Mouse (Mus musculus): ENCODE results near the gene Tmem44.

GRCm38 (mm10) chr16:30580765-30581164 lies 30.1 kb upstream of the Tmem44 start:
- no peak for TF ChIP-seq CTCF (IDR thresholded peaks at IDR 0.05; ENCODE audit: control insufficient read depth, insufficient read depth, insufficient read length)
- TF ChIP-seq MAX (IDR thresholded peaks at IDR 0.05): no peak
- TF ChIP-seq MYOD1 (IDR thresholded peaks at IDR 0.05; ENCODE audit: control insufficient read depth, insufficient read length, low read depth): no peak
- no peak for TF ChIP-seq MYOG (IDR thresholded peaks at IDR 0.05; ENCODE audit: control insufficient read depth, extremely low read depth, insufficient read length)
